Mouse (Mus musculus): ENCODE measurements around the gene P3h3.

DNA sequence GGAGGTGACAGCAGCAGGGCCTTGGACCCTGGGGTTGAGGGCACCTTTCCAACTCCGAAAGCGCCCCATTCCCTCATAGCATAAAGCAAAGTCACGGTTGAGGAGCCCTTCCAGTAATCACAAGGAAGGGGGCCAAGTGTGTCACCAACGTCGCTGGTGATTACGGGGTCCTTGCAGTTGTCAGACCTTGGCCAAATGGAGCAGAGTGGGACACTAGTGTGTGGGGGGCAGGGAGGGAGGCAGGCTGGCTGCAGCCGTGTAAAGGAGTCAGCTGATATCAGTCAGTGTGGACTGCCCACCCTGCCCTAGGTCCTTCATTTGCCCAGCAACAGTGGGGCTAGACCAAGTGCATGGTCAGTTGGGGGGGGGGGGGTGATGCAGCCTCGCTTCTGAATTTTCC is 43.1 kb downstream of the P3h3 start:
- TF ChIP-seq CTCF (IDR thresholded peaks at IDR 0.05; ENCODE audit: extremely low read depth, insufficient read depth, insufficient read length, insufficient replicate concordance), result no peak
- TF ChIP-seq POLR2A (IDR thresholded peaks at IDR 0.05; ENCODE audit: low read depth, low read length), result no peak
